Mouse (Mus musculus): ENCODE results near the gene Stag2.

Gene Stag2

DNA sequence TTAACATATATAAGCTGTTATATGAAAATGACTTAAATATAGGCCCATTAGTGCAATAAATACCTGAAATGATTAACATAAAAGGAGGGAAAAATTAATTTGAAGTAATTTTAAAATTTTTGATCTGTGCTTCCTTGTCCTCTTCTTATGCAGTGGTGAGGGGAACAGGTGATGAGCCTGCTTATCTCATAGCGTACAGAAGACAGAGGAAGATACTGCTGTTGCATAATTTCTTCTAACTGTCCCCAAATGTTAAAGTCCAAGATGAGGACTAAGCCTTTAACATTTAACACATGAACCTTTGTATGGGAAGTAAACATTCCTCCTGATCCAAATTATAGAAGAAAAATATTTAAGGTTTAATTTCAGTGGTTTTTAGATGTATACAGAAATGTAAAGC lies 66.6 kb downstream of the Stag2 start:
- DNase-seq (ENCODE audit: low read depth, low spot score), result no peak

GRCm38 (mm10) chrX:42250342-42250741 lies 101.2 kb downstream of the Stag2 start:
- no peak for DNase-seq (ENCODE audit: low read depth, low spot score)

DNA sequence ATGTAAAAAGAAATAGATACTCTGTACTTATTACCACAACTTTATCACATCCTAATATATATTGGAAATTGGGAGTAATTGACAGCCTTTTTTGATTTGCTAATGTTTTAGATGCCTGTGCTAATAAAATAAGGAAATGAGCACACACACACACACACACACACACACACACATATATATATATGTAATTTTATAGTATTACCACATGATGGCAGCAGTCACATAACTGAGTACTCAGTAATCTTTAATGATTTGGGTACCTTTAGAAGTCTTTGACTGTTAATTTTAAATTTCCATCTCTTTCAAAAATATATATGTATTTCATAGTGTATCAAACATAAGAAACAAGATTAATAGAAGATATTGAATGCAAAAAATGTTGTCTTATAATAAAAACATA lies 123.6 kb downstream of the Stag2 start:
- DNase-seq (ENCODE audit: low read depth, low spot score), result no peak

DNA sequence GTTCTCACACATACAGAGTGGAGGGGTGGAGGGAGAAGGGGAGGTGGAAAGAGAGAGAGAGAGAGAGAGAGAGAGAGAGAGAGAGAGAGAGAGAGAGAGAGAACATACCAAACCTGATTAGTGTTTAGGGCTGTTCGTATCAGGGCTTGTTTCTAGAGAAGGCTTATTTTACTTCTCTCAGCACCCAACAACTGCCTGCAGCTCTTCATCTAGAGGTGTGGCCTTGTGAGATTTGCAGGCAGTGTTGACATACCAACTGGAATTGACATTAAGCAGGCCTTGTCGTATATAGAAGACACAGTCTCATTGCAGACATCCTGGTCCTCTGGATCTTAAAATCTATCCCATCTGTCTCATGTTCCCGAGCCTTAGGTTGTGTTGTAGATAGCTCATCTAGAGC lies 141.1 kb downstream of the Stag2 start:
- no peak for DNase-seq (ENCODE audit: low read depth, low spot score)

DNA sequence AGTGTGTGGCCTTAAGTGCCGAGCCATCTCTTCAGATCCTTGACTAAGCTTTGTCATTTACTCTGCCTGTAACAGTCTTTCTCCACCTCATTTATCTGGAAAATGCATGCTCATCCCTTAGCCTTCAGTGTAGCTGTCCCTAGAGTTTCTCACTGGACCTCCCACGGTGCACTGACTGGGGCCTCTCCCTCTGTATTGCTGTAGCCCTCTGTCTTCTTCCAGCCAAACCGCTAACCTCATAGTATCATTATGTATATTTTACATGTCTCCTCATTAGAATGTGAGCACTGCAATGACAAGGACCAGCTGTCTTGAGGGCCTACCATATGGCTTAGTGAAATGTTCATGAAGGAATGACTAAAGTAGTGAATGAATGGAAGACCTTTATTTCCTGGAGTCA lies 166.1 kb downstream of the Stag2 start:
- no peak for DNase-seq (ENCODE audit: low read depth, low spot score)

GRCm38 (mm10) chrX:42320424-42320823 lies 171.3 kb downstream of the Stag2 start:
- DNase-seq (ENCODE audit: low read depth, low spot score), result no peak

GRCm38 (mm10) chrX:42321200-42321773 lies 172.2 kb downstream of the Stag2 start:
- DNase-seq (ENCODE audit: low read depth, low spot score), result no peak

GRCm38 (mm10) chrX:42324848-42325247 lies 175.7 kb downstream of the Stag2 start:
- no peak for DNase-seq (ENCODE audit: low read depth, low spot score)
